Mouse (Mus musculus) heart, postnatal 25 days (tissue): ENCODE data around the gene Cep164. TPM values are rescaled to one million over a fixed set of nuclear protein-coding genes. Genes with fewer than 3 reads are reported as not detected.
A peak's percentile ranks its signal among the peaks of the same experiment; 100 is the strongest.
"Not testable (repeated sequence)": the region's sequence is repeated elsewhere in the genome, so short reads cannot be mapped to it uniquely, and the experiment has no call there.

Source experiments
- DNase-seq: peaks from one replicate; pipeline ENCODE4 v3.0.0; 2022; ENCODE audit warnings: low spot score
- intact Hi-C: fragments of 180-260 bp; cut with DNase I; formaldehyde crosslinking; loops from one replicate; pipeline ENCODE4 v1.15.1; 2025
- total RNA-seq, 2 experiments: library from RNA; stranded (reverse); gene quantifications; 2 replicates each; pipeline ENCODE4 v1.2.3; 2021

Gene Cep164
- total RNA-seq: 1 to 10 TPM; 5.8 to 6.4 TPM

GRCm38 (mm10) chr9:45828291-45828963 is at the start of gene Cep164:
TSS of gene Cep164 (minus strand) at chr9:45828691.
- intact Hi-C loops: no loop called here
- DNase-seq: peak; percentile 86

GRCm38 (mm10) chr9:45877928-45878327 is 49.4 kb upstream of the Cep164 start:
- intact Hi-C loops: no loop called here
- DNase-seq: no peak

- intact Hi-C loops: no loop called here
- DNase-seq: no peak
These were observed 41.8 kb upstream of the Cep164 start for GRCm38 (mm10) chr9:45870265-45870664.

GRCm38 (mm10) chr9:45869181-45869580 is 40.7 kb upstream of the Cep164 start:
- no peak for DNase-seq
- intact Hi-C loops: no loop called here

GRCm38 (mm10) chr9:45861813-45862212 is 33.3 kb upstream of the Cep164 start:
- no peak for DNase-seq
- intact Hi-C loops: no loop called here

GRCm38 (mm10) chr9:45859364-45859763 is 30.9 kb upstream of the Cep164 start:
- no peak for DNase-seq
- intact Hi-C loops: no loop called here

- intact Hi-C loops: no loop called here
- DNase-seq: no peak
These were observed 25.6 kb upstream of the Cep164 start for GRCm38 (mm10) chr9:45854136-45854535.

GRCm38 (mm10) chr9:45853695-45854094 is 25.2 kb upstream of the Cep164 start:
- no peak for DNase-seq
- intact Hi-C loops: no loop called here

- intact Hi-C loops: no loop called here
- no peak for DNase-seq
These were observed 23.3 kb upstream of the Cep164 start for GRCm38 (mm10) chr9:45851776-45852175.

GRCm38 (mm10) chr9:45851330-45851729 is 22.8 kb upstream of the Cep164 start:
- intact Hi-C loops: no loop called here
- DNase-seq: no peak

GRCm38 (mm10) chr9:45850528-45851155 is 22.2 kb upstream of the Cep164 start:
- intact Hi-C loops: no loop called here
- DNase-seq: no peak

GRCm38 (mm10) chr9:45849528-45850408 is 21.3 kb upstream of the Cep164 start:
- intact Hi-C loops: no loop called here
- peak; percentile 64 for DNase-seq

- intact Hi-C loops: no loop called here
- DNase-seq: no peak
These were observed 18.5 kb upstream of the Cep164 start for GRCm38 (mm10) chr9:45846891-45847460.

- intact Hi-C loops, DNase-seq: not testable (repeated sequence)
These were observed 17.7 kb upstream of the Cep164 start for GRCm38 (mm10) chr9:45846176-45846575.

- intact Hi-C loops: no loop called here
- no peak for DNase-seq
These were observed 17.1 kb upstream of the Cep164 start for GRCm38 (mm10) chr9:45845541-45845940.

GRCm38 (mm10) chr9:45843780-45844179 is 15.3 kb upstream of the Cep164 start:
- intact Hi-C loops: no loop called here
- DNase-seq: no peak

GRCm38 (mm10) chr9:45843007-45843406 is 14.5 kb upstream of the Cep164 start:
- intact Hi-C loops: no loop called here
- DNase-seq: no peak

GRCm38 (mm10) chr9:45841458-45841857 is 13.0 kb upstream of the Cep164 start:
- DNase-seq: no peak
- intact Hi-C loops: no loop called here

- no peak for DNase-seq
These were observed 11.8 kb upstream of the Cep164 start for GRCm38 (mm10) chr9:45840331-45840730.

GRCm38 (mm10) chr9:45839982-45840300 is 11.4 kb upstream of the Cep164 start:
- intact Hi-C loops: no loop called here

More at GRCm38 (mm10) chr9:45840331-45840730, 11.8 kb upstream of the Cep164 start:
- intact Hi-C loops: no loop called here

More at GRCm38 (mm10) chr9:45839982-45840300, 11.4 kb upstream of the Cep164 start:
- no peak for DNase-seq
